Mouse (Mus musculus) heart, adult 2 months (tissue): Measurements from ENCODE around the gene Gm9964. TPM values are rescaled to one million over a fixed set of nuclear protein-coding genes. Genes with fewer than 3 reads are reported as not detected.

Experiments
- DNase-seq, 2 experiments: peaks; one replicate each; pipeline ENCODE4 v3.0.0; 2021
- H3K27ac ChIP-seq: fragments of 200-600 bp; 2 replicates; pipeline ENCODE4 v1.8.1; 2022
- H3K27me3 ChIP-seq: fragments of 200-500 bp; 2 replicates; pipeline ENCODE4 v1.6.1; 2012; ENCODE audit warnings: mild to moderate bottlenecking, low read length, inconsistent platforms, mixed read lengths; ENCODE audit not compliant: control insufficient read depth, insufficient read depth
- H3K36me3 ChIP-seq: fragments of 200-500 bp; 2 replicates; pipeline ENCODE4 v1.6.1; 2012; ENCODE audit warnings: low read length, inconsistent platforms; ENCODE audit not compliant: control insufficient read depth, insufficient read depth
- H3K4me1 ChIP-seq: fragments of 200-500 bp; 2 replicates; pipeline ENCODE4 v1.6.1; 2011; ENCODE audit warnings: low read length; ENCODE audit not compliant: control insufficient read depth, insufficient read depth
- H3K4me3 ChIP-seq: fragments of 200-600 bp; 2 replicates; pipeline ENCODE4 v1.8.1; 2022
- H3K79me2 ChIP-seq: fragments of 200-500 bp; replicated peaks from 2 replicates; pipeline ENCODE4 v1.6.1; 2012; ENCODE audit warnings: mild to moderate bottlenecking, inconsistent platforms, low read length, moderate library complexity, mixed read lengths; ENCODE audit not compliant: control insufficient read depth, insufficient read depth
- H3K9ac ChIP-seq: fragments of 200-500 bp; 2 replicates; pipeline ENCODE4 v1.6.1; 2012; ENCODE audit warnings: low read depth, mild to moderate bottlenecking, control low read depth, inconsistent platforms, low read length, mixed read lengths
- CTCF ChIP-seq: fragments of 200-600 bp; IDR thresholded peaks from 2 replicates; pipeline ENCODE4 v1.8.1; 2022; ENCODE audit warnings: antibody characterized with exemption, mild to moderate bottlenecking, moderate library complexity
- EP300 ChIP-seq: fragments of 200-500 bp; IDR thresholded peaks from 2 replicates; pipeline ENCODE4 v1.6.1; 2011; ENCODE audit warnings: low read depth, low read length, control low read depth; ENCODE audit not compliant: insufficient read depth
- POLR2A ChIP-seq: fragments of 200-500 bp; IDR thresholded peaks from 2 replicates; pipeline ENCODE4 v1.6.1; 2011; ENCODE audit warnings: mild to moderate bottlenecking, low read depth, low read length, control low read depth; ENCODE audit not compliant: insufficient read depth
- WGBS: fragments of 180-500 bp; shearing (Covaris S2); methylation state at CpG from one replicate; pipeline ENCODE4 v1.1.7; 2018; 5-methylcytosine and 5-hydroxymethylcytosine counted together
- intact Hi-C: fragments of 180-260 bp; cut with DNase I; formaldehyde crosslinking; loops from one replicate; pipeline ENCODE4 v1.15.1; 2025
- polyA plus RNA-seq: library from polyadenylated mRNA; depleted of rRNA; stranded (reverse); fragments of >200 nt; gene quantifications from 2 replicates; pipeline ENCODE4 v1.2.3, GENCODE M21; 2012
- total RNA-seq, 2 experiments: library from RNA; stranded (reverse); gene quantifications; 2 replicates each; pipeline ENCODE4 v1.2.3; 2021

Gene Gm9964
- total and polyA plus RNA-seq, 3 experiments = 0.43 TPM; not detected in 2

DNA sequence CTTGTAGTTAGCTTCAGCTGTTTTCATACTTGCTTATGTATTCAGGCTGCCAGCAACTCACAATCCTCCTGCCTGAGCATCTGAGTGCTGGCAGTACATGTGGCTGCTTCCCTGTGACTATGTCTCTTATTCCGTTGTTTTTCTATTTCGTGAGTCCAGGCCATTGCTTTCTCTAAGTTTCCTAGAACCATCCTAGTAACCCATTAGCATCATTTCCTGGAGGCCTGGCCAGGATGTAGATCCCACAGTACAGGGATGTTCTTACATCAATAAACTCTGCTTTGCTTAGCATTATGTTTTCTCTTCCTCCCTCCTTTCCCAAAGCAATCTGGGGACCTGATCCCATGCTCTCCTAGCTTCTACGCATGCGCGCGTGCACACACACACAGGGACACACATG is 38.4 kb upstream of the Gm9964 start:
- intact Hi-C loops = loop anchor here (5.0 kb wide), 1 partner anchor 62 kb away; no protein-coding TSS in a partner anchor
- TF ChIP-seq EP300 = no peak
- no peak for TF ChIP-seq CTCF
- no peak for TF ChIP-seq POLR2A
- no peak for DNase-seq

DNA sequence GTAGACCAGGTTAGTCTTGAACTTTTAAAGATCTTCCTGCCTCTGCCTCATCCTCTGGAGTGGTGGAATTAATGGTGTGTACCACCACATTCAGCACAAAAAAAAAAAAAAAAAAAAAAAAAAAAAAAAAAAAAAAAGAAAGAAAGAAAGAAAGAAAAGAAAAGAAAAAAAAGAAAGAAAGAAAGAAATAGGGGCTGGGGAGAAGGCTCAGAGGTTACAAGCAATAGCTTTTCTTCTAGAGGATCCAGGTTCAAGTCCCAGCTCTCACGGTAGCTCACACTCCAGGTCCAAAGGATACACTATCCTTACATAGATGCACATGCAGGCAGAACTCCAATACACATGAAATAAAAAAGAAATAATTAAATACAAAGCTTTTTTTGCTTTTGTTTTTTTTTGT is 32.9 kb upstream of the Gm9964 start:
- H3K4me1 ChIP-seq = no peaks in the 10 kb centered on the region; the same call in none of the 2 replicates
- WGBS = 100% methylated on average over 1 of the region's 1 CpGs
- H3K27me3 ChIP-seq = no peaks in the 10 kb centered on the region
- H3K36me3 ChIP-seq = no peaks in the 10 kb centered on the region
- DNase-seq = no peak
- H3K9ac ChIP-seq = no peak overlapping the region
- intact Hi-C loops = no loop called here
- no peaks in the 10 kb centered on the region for H3K79me2 ChIP-seq
- H3K4me3 ChIP-seq = no peak overlapping the region
- TF ChIP-seq CTCF (no peak), POLR2A (no peak), EP300 (no peak)
- H3K27ac ChIP-seq = no peak overlapping the region

More for the DNA sequence above, 38.4 kb upstream of the Gm9964 start:
- Histone ChIP-seq H3K36me3 (0 out of 2 replicates have a peak, but pooled peaks cover 2% of the 10 kb centered on the region), H3K4me1 (peaks cover 6% of the 10 kb centered on the region), H3K9ac (no peak overlapping the region), H3K27me3 (no peaks in the 10 kb centered on the region), H3K4me3 (no peak overlapping the region), H3K27ac (no peak overlapping the region), H3K79me2 (no peaks in the 10 kb centered on the region)
- 78% methylated on average over 6 of the region's 6 CpGs for WGBS

DNA sequence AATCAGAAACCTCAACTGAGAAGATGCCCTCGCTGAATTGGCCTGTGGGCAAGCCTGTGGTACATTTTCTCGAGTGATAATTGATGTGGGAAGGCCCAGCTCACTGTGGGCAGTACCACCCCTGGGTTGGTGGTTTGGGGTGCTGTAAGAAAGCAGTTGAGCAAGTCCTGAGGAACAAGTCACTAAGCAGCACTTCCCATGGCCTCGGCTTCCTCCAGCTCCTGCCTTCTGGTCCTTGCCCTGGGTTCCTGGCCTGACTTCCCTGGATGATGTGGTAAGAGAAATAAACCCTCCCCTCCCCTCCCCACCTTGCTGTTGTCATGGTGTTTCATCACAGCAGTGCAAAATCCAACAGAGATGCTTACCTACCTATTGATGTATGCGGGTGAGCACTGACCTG is 31.4 kb upstream of the Gm9964 start:
- WGBS = 86% methylated on average over 4 of the region's 4 CpGs
- no peak overlapping the region for H3K27ac ChIP-seq
- no peaks in the 10 kb centered on the region for H3K27me3 ChIP-seq
- intact Hi-C loops = no loop called here
- H3K36me3 ChIP-seq = no peaks in the 10 kb centered on the region
- no peak overlapping the region for H3K9ac ChIP-seq
- H3K79me2 ChIP-seq = no peaks in the 10 kb centered on the region
- no peaks in the 10 kb centered on the region; the same call in none of the 2 replicates for H3K4me1 ChIP-seq
- no peak overlapping the region for H3K4me3 ChIP-seq
- no peak for TF ChIP-seq POLR2A
- no peak for TF ChIP-seq CTCF
- no peak for TF ChIP-seq EP300
- no peak for DNase-seq

DNA sequence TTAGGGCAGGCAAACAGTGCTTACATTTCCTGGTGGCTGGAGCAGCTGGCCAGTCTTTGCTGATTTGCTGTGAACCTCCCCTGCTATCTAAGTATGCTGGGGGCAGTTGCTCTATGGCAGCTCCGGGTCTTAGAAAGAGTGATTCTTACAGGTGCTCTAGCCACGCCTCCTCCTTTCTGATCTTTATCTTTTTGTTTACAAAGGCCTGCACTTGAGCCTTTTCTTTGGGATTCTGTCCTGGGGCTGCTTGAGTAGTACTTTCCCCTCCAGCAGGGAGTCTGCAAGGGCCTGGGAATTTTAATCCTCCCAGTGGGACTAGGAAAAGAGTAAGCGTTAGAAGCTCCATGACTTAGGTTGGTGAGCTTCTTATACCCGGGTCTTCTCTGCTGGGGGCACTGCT is 30.4 kb upstream of the Gm9964 start:
- WGBS = 38% methylated on average over 4 of the region's 4 CpGs
- Histone ChIP-seq H3K27me3 (no peaks in the 10 kb centered on the region), H3K36me3 (no peaks in the 10 kb centered on the region), H3K79me2 (no peaks in the 10 kb centered on the region), H3K4me3 (no peak overlapping the region), H3K9ac (no peak overlapping the region), H3K27ac (no peak overlapping the region), H3K4me1 (no peaks in the 10 kb centered on the region; the same call in none of the 2 replicates)
- no peak for TF ChIP-seq CTCF
- TF ChIP-seq POLR2A = no peak
- no peak for TF ChIP-seq EP300
- intact Hi-C loops = no loop called here
- no peak for DNase-seq

DNA sequence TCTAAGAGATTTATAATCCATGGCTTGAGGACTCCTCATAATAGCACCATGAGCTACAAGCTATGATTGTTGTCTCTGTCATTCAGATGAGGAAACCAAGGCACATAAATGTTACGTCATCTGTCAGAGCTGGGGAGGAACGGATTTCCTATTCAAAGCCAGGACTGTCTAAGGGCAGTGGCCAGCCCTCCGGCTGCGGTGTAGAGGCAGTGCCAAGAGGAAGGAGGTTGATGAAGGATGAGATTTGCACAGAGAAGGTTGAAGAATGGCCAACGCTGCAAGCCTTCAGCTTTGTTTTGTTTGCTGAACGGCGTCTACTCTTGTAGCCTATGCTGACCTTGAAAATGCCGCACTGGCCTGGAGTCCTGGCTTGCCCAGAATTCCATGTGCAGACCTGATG is 29.0 kb upstream of the Gm9964 start:
- H3K27ac ChIP-seq = no peak overlapping the region
- H3K36me3 ChIP-seq = no peaks in the 10 kb centered on the region
- H3K27me3 ChIP-seq = no peaks in the 10 kb centered on the region
- 42% methylated on average over 8 of the region's 8 CpGs for WGBS
- H3K9ac ChIP-seq = no peak overlapping the region
- H3K4me1 ChIP-seq = no peaks in the 10 kb centered on the region; the same call in none of the 2 replicates
- intact Hi-C loops = loop anchor here (2.0 kb wide), 1 partner anchor 19 kb away; no protein-coding TSS in a partner anchor
- H3K4me3 ChIP-seq = no peak overlapping the region
- no peaks in the 10 kb centered on the region for H3K79me2 ChIP-seq
- no peak for DNase-seq
- TF ChIP-seq EP300 = no peak
- TF ChIP-seq CTCF = no peak
- TF ChIP-seq POLR2A = no peak

DNA sequence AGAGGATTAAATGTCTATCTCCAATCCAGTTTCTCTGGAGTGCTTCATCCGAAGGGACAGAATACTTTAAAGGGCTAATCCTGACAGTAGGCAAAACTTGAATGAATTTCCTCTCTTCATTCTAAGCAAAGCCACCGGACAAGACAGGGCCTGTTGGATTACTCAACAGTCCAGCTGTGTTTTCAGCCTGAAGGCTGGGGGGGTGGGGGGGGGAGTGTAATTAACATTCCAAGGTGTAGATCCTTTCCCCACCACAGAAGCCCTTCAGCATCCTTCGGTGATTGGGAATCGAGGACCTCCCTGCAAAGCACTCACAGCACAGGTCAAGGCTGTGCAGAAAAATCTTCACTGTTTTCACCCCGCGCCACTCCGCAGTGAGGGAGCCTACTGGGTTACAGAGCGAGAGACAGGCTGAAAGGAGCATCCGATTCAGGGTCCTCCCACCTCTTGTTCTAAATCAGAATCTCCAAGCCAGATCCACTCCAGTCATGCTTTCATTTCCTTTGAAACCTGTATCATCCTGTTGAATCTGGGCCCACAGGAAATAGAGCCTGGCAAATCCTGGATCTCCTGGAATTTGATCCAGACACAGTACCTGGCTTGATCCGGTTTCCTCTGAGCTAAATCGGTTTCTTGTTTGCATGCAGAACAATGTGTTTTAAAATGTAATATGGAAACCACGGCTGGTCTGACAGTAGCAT is 27.4 kb upstream of the Gm9964 start:
- Histone ChIP-seq H3K9ac (no peak overlapping the region), H3K27ac (peak overlapping the region; percentile 8; the same call in 1 of the 2 replicates), H3K4me3 (no peak overlapping the region), H3K79me2 (no peaks in the 10 kb centered on the region), H3K27me3 (no peaks in the 10 kb centered on the region), H3K36me3 (no peaks in the 10 kb centered on the region), H3K4me1 (peaks cover 6% of the 10 kb centered on the region)
- TF ChIP-seq POLR2A (no peak), EP300 (no peak), CTCF (no peak)
- peak in 1 of 2 experiments; percentile 11 for DNase-seq
- intact Hi-C loops = loop anchor here (2.0 kb wide), 1 partner anchor 17 kb away; no protein-coding TSS in a partner anchor
- WGBS = 53% methylated on average over 12 of the region's 12 CpGs
